Mouse (Mus musculus) spleen, embryonic (tissue): ENCODE measurements at regions not wholly inside any gene's neighbourhood (a gene's known extent, or its start where the extent isn't known, plus 50 kb on each side); places are given as distances from the start of the nearest gene placed in this dataset.

ENCODE experiments used
- CTCF ChIA-PET: fragments of 350-600 bp; sonication (Branson Sonifier 250); formaldehyde crosslinking; loops from one replicate; lab custom pipeline; 2022; lab: Charles Lee

- CTCF ChIA-PET, result no interaction called here
Measured at GRCm38 (mm10) chr1:144318289-144318688, 69.2 kb upstream of the Rgs1 start.

GRCm38 (mm10) chr1:144317560-144317959 lies 68.5 kb upstream of the Rgs1 start:
- CTCF ChIA-PET, result no interaction called here

GRCm38 (mm10) chr1:144316251-144316650 lies 67.2 kb upstream of the Rgs1 start:
- CTCF ChIA-PET, result no interaction called here

GRCm38 (mm10) chr1:144314382-144314781 lies 65.3 kb upstream of the Rgs1 start:
- CTCF ChIA-PET, result no interaction called here

- CTCF ChIA-PET, result no interaction called here
Measured at GRCm38 (mm10) chr1:144313318-144313717, 64.3 kb upstream of the Rgs1 start.

- CTCF ChIA-PET, result no interaction called here
Measured at GRCm38 (mm10) chr1:144309901-144310300, 60.9 kb upstream of the Rgs1 start.

GRCm38 (mm10) chr1:144308313-144308712 lies 59.3 kb upstream of the Rgs1 start:
- CTCF ChIA-PET, result no interaction called here

GRCm38 (mm10) chr1:144307854-144308285 lies 58.8 kb upstream of the Rgs1 start:
- CTCF ChIA-PET, result no interaction called here

- CTCF ChIA-PET, result no interaction called here
Measured at GRCm38 (mm10) chr1:144307017-144307853, 58.2 kb upstream of the Rgs1 start.

GRCm38 (mm10) chr1:144306284-144306683 lies 57.2 kb upstream of the Rgs1 start:
- CTCF ChIA-PET, result no interaction called here

- CTCF ChIA-PET, result interaction anchor here (0.6 to 0.7 kb wide), 3 partner anchors 369 to 1111 kb away, joined by 3 to 7 read pairs (median 3); no protein-coding TSS in a partner anchor
Measured at GRCm38 (mm10) chr1:144300670-144301069, 51.6 kb upstream of the Rgs1 start.
